Mouse (Mus musculus) natural killer cell, adult 2 months (primary cell): ENCODE results near the gene Gm29797.
A peak's percentile ranks its signal among the peaks of the same experiment; 100 is the strongest.

ENCODE experiments used
- DNase-seq, 2 experiments: peaks; one replicate each; pipeline ENCODE4 v3.0.0; 2022; ENCODE audit warnings: low spot score in 2 of 2

Gm29797 gene

DNA sequence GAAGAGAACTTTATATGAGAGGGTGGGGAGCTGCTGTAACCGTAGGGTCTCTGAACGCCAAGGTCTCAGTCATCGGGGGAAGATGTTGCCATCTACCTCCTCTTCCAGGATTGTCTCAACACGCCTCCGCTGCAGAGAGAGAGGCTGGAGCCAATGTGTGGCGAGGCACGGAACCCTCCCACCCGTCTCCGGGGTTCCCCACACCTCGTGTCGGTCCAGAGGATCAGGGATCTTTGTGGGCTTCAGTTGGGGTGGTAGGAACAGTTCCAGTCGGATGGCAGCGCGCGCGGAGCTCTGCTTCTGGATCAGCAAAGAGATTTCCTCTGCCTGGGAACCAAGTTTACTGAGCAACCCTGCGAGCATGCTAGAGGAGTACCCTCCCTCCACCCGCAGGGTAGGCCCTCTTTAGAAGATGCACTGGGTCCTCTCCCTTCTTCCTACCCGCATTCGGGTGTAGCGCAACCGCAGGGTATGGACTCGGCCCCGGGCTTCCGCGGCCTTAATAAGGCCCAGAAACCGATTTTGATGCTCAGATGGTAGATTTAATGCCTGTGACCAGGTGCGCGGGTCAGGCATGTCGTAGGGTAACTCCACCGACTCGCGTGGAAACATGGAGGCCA lies 40.1 kb downstream of the Gm29797 start:
- no peak for DNase-seq

DNA sequence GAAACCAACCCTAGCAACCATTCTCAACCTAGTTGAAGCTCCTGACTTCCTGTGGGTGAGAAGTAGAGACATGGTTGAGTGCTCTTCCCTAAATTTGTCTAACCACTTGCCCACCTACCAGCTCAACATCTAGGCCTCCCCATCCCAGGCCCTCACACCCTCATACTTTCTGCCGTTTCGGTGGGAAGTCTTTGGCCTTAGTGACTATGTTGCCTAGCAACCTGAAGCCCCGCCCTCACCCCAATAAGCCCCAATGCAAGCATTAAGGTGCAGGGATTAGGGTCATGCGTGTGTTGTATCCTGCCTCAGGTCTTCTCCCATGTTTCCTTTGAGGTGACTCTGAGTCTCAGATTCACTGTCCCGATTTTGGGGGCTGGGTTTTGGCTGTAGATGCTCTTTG lies 41.4 kb downstream of the Gm29797 start, which contains the start of gene Lkaaear1:
Gene Lkaaear1 (minus strand): TSS at position 202 of the 400 bp plus-strand sequence.
- no peak for DNase-seq

DNA sequence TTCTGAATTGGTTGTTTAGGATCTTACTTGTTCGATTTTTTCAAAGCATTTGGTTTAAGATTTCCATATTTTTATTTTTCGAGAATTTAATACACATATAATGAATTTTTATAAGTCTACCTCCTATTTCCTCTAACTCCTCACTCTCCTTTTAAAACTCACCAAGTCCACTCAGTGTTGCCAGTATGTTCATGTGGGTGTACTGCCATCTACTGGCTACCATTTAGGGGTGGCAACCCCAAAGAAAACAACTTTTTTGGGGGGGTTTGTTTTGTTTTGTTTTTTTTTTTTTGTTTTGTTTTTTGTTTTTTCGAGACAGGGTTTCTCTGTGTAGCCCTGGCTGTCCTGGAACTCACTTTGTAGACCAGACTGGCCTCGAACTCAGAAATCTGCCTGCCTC lies 49.8 kb downstream of the Gm29797 start:
- DNase-seq = peak; percentile 18 to 53
